Mouse (Mus musculus) adrenal gland, postnatal 25 days (tissue): ENCODE measurements at regions not wholly inside any gene's neighbourhood (a gene's known extent, or its start where the extent isn't known, plus 50 kb on each side); places are given as distances from the start of the nearest gene placed in this dataset.
A peak's percentile ranks its signal among the peaks of the same experiment; 100 is the strongest.

ENCODE experiments used
- DNase-seq: peaks from one replicate; pipeline ENCODE4 v3.0.0; 2021; ENCODE audit warnings: mixed read lengths

GRCm38 (mm10) chr11:88778326-88778725 is 60.0 kb upstream of the Msi2 start:
- DNase-seq, result no peak

DNA sequence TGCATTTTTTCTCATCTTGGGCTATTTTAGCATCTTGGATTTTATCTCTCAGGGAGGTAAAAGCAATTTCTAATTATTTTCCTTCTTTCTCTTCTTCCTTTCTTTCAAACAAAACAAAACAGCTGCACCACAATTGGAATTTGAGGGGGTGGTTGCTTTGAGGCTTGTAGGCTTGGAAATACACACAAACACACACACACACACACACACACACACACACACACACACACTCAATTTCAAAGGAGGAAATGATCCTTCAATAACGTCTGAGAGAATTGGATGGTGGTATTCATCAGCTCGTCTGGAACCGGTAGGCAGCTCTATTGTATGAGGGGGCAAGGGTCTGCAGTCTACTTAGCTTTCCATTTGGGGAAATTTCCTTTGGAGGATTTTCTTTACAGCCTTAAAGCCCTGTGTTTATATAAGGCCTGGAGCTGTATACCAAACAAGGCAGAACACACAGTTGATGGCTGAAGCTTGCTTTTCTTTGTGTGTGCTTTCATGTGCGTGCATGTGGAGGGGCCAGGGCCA is 56.2 kb upstream of the Msi2 start:
- DNase-seq, result no peak

DNA sequence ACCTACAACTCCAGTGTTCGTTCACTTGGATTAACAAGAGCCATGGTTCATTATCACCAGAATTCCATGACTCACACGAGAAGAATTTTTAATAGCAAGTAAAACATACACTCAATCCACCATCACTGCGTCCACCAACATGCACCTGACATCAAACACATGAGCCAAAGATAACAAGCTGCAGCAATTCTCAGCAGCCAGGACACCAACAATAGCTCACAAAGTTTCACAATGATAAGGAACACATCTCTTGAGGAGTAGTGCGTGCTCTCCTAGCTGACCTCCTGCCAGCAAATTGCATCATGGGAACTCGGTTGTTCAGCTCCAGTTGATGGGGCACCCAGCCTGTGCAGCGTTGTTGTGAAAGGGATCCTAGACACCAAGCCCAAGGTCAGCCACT is 55.6 kb upstream of the Msi2 start:
- DNase-seq, result peak; percentile 17

DNA sequence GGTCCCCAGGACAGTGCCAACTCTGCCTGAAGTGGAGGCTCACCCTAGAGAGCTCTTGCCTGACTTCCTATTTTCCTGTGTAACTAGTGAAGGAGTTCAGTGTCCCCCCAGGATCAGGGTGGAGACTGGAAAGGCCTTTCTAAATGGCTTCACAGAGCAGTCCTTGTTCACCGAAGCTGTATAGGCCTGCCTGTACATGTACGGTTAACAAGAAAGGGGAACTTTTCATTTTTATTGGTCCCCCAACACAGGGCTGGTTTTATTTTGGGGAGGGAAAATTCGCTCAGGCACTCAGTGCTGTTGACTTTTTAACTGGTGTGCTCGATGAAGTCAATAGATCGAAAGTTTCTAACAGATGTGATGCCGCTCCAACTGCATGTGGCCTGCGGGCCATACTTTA is 52.1 kb upstream of the Msi2 start:
- DNase-seq, result no peak
